Mouse (Mus musculus): ENCODE measurements around the gene Pitpnc1.

DNA sequence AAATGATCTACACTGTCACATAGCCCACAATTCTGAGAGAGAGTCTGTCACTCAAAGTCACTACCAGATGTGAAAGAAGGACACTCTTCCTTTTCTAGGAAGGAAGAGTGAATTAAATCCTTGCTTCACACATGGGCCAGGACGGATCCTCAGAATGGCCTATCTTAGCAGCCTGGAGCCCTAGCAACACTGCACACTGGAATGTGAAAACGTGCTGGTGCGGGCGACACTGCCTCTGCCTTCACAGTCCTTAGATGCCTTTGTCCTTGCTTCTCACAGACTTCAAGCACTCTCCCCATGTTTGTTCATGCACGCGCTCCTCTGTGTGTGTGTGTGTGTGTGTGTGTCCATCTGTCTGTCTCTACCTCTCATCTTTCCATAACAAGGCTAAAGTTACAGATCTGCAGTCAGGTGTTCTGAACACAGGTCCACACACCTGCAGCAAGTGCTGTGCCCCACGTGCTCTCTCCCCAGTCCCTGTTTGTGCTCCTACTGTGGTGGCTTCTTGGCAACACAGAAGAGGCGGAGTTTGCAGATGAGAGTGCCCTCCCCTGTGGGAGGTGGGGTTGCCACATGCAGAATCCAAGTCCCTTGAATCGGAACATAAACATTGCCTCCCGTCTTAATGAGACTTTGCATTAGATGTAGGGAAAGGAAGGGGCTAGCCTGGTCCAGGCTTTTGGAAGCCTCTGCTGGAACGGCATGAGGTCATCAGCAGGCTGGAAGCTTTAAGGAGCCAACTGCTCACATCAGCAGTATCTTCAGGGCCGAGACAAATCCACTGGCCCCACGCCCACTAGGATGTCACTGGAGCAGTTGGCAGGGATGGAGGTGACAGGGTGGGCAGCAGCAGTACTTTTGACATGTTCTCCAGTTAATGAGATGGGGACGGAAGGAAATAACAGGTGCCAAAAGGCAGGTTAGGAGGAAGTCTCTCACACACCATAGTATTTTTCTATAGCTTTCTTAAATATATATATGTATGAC lies 144.5 kb downstream of the Pitpnc1 start:
- TF ChIP-seq RCOR1 (conservative IDR thresholded peaks at IDR 0.05; ENCODE audit: low read depth, low read length) (no peak), POLR2AphosphoS2 (IDR thresholded peaks at IDR 0.05; ENCODE audit: low read depth, low read length) (no peak), CTCF (conservative IDR thresholded peaks at IDR 0.05 in 1 of 2, IDR thresholded peaks at IDR 0.05 in 1 of 2; ENCODE audit: low read depth in 2 of 2, low read length in 2 of 2) (no peak)
